Mouse (Mus musculus) hindbrain, embryonic 14.5 days (tissue): ENCODE results near the gene Slc5a2. TPM values are rescaled to one million over a fixed set of nuclear protein-coding genes. Genes with fewer than 3 reads are reported as not detected.

Experiments
- ATAC-seq: fragments of 200-750 bp; cut with Nextera tagmentation; 2 replicates; pipeline ENCODE4 v1.8.0; 2017; ENCODE audit warnings: moderate number of reproducible peaks, mild to moderate bottlenecking, moderate TSS enrichment, moderate library complexity; ENCODE audit not compliant: low FRiP score
- DNase-seq: peaks from one replicate; pipeline ENCODE4 v3.0.0-alpha.2; 2015; ENCODE audit warnings: low spot score
- H3K27ac ChIP-seq: fragments of 300-500 bp; sonication (generic); 2 replicates; pipeline ENCODE4 v1.5.1; 2014; ENCODE audit warnings: mild to moderate bottlenecking, moderate library complexity
- H3K27me3 ChIP-seq: fragments of 300-500 bp; sonication (generic); 2 replicates; pipeline ENCODE4 v1.6.1; 2014; ENCODE audit warnings: mild to moderate bottlenecking, low read length, mixed read lengths; ENCODE audit not compliant: control insufficient read depth, insufficient read depth
- H3K36me3 ChIP-seq: fragments of 300-500 bp; sonication (generic); replicated peaks from 2 replicates; pipeline ENCODE4 v1.6.1; 2014; ENCODE audit not compliant: control insufficient read depth, insufficient read depth
- H3K4me1 ChIP-seq: fragments of 300-500 bp; sonication (generic); replicated peaks from 2 replicates; pipeline ENCODE4 v1.6.1; 2014; ENCODE audit warnings: antibody characterized with exemption, low read length, mixed read lengths; ENCODE audit not compliant: control insufficient read depth, insufficient read depth
- H3K4me2 ChIP-seq: fragments of 300-500 bp; sonication (generic); replicated peaks from 2 replicates; pipeline ENCODE4 v1.6.1; 2014; ENCODE audit warnings: mild to moderate bottlenecking, moderate library complexity
- H3K4me3 ChIP-seq: fragments of 300-500 bp; sonication (generic); replicated peaks from 2 replicates; pipeline ENCODE4 v1.5.1; 2014; ENCODE audit warnings: mild to moderate bottlenecking, low read length
- H3K9ac ChIP-seq: fragments of 300-500 bp; sonication (generic); 2 replicates; pipeline ENCODE4 v1.6.1; 2014
- H3K9me3 ChIP-seq: fragments of 300-500 bp; sonication (generic); 2 replicates; pipeline ENCODE4 v1.6.1; 2016; ENCODE audit warnings: low read length; ENCODE audit not compliant: control insufficient read depth
- WGBS: fragments of 180-500 bp; shearing (Covaris S2); extraction: QIAGEN DNeasy Blood & Tissue Kit; methylation state at CpG from one replicate; pipeline ENCODE4 v1.1.7; 2014; 5-methylcytosine and 5-hydroxymethylcytosine counted together
- polyA plus RNA-seq: library from polyadenylated mRNA; unstranded; fragments of >200 nt; fragmentation: Nextera tagmentation; extraction: Ambion mirVana; gene quantifications from 2 replicates; pipeline ENCODE4 v1.2.1, GENCODE M21; 2014

The Slc5a2 gene
- polyA plus RNA-seq, 1 experiment from 2014 or later = not detected

DNA sequence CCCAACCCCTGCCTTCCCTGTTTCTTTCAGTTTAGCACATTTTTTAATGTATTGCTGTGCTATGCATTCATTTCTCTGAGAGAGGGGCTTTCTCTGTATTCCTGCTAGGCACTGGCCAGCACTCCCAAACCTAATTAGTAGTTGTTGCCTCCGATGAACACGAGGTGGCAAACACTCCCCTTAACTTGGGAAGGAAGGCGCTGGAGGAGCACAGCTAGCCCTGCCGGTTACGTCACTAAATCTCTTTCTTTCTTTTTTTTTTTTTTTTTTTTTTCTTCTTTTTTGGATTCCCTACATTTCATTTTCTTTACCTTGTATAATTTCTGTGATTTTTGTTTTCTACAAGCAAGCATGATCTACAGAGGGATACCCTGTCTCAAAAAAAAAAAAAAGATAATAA is 39.5 kb downstream of the Slc5a2 start:
- H3K9me3 ChIP-seq = no peaks in the 10 kb centered on the region
- ATAC-seq (0 out of 2 replicates have a peak, but pooled peaks have one; percentile 51), DNase-seq (peak; percentile 75)
- no peak overlapping the region for H3K9ac ChIP-seq
- H3K4me3 ChIP-seq = no peak overlapping the region
- no peaks in the 10 kb centered on the region for H3K4me1 ChIP-seq
- H3K27ac ChIP-seq = no peak overlapping the region
- H3K36me3 ChIP-seq = no peaks in the 10 kb centered on the region
- H3K4me2 ChIP-seq = no peak overlapping the region
- WGBS = 13% methylated on average over 5 of the region's 5 CpGs
- H3K27me3 ChIP-seq = no peaks in the 10 kb centered on the region

DNA sequence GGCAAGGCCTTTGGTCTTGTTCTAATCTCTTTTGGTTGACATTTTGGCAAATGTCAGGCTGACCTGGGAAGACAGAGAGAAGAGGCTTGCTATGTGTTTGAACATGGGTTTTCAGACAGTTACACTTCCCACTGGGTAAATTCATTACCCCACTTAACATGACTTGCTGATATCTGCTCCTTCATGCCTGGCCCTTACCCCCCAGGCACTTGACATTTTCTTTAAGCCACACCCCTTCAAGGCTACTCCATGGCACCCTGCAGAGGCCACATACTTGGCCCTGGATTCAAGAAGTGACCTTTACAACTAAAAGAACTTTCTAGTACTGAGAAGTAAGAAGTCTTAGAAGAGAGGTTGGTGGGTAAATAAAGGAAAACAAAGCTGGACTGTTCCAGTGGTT is 42.4 kb downstream of the Slc5a2 start:
- no peak for DNase-seq

DNA sequence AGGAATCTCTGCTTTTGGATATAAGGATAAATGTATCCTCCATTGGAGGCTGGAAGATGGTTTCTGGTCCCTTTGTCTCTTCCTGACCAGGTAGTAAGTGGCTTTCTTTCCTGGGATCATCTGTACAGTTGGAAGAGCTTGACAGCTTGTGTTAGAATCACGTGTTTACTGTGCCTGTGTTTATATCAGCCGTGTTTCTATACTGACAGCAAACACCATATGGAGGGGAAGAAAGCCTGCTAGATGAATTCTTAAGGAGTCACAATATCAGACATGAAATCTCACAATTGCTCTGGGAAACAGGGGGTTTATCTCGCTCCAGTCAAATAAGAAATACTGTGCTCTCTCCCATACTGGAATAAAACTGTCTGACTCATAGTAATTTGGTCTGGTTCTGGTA is 43.8 kb downstream of the Slc5a2 start:
- H3K27ac ChIP-seq = 0 out of 2 replicates have a peak overlapping the region, but pooled peaks have one; percentile 27
- H3K9me3 ChIP-seq = no peaks in the 10 kb centered on the region
- ATAC-seq (no peak), DNase-seq (no peak)
- no peaks in the 10 kb centered on the region for H3K4me1 ChIP-seq
- 79% methylated on average over 3 of the region's 3 CpGs for WGBS
- no peaks in the 10 kb centered on the region for H3K36me3 ChIP-seq
- no peak overlapping the region for H3K4me3 ChIP-seq
- no peak overlapping the region for H3K4me2 ChIP-seq
- no peaks in the 10 kb centered on the region for H3K27me3 ChIP-seq
- H3K9ac ChIP-seq = no peak overlapping the region

More for the DNA sequence above, 42.4 kb downstream of the Slc5a2 start:
- Histone ChIP-seq H3K27ac (no peak overlapping the region), H3K4me1 (no peaks in the 10 kb centered on the region), H3K36me3 (no peaks in the 10 kb centered on the region), H3K9me3 (no peaks in the 10 kb centered on the region), H3K9ac (no peak overlapping the region), H3K4me2 (no peak overlapping the region), H3K4me3 (no peak overlapping the region), H3K27me3 (no peaks in the 10 kb centered on the region)
- ATAC-seq = no peak

DNA sequence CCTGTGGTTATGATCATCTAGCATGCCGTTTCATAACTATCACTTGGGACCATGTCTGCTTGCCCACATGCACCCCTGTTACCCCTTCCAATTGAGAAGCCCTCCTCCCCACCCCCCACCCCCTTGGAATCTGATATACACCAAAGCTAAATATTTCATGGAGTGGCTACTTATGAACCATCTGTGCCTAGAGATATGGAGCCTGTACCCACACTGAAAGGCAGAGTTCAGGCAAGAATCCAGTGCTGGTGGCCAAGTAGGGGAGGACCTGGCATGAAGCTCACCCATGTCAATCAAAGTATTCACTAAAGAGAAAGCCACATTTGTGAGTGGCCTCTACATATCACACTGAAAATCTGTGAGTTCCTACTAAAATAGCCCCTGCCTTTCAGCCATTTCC is 44.3 kb downstream of the Slc5a2 start:
- no peak overlapping the region for H3K9ac ChIP-seq
- WGBS = 71% methylated on average over 1 of the region's 1 CpGs
- H3K4me3 ChIP-seq = no peak overlapping the region
- peak overlapping the region; percentile 22; the same call in 1 of the 2 replicates for H3K27ac ChIP-seq
- H3K27me3 ChIP-seq = no peaks in the 10 kb centered on the region
- H3K9me3 ChIP-seq = no peaks in the 10 kb centered on the region
- ATAC-seq (no peak), DNase-seq (no peak)
- no peaks in the 10 kb centered on the region for H3K36me3 ChIP-seq
- no peak overlapping the region for H3K4me2 ChIP-seq
- no peaks in the 10 kb centered on the region for H3K4me1 ChIP-seq

DNA sequence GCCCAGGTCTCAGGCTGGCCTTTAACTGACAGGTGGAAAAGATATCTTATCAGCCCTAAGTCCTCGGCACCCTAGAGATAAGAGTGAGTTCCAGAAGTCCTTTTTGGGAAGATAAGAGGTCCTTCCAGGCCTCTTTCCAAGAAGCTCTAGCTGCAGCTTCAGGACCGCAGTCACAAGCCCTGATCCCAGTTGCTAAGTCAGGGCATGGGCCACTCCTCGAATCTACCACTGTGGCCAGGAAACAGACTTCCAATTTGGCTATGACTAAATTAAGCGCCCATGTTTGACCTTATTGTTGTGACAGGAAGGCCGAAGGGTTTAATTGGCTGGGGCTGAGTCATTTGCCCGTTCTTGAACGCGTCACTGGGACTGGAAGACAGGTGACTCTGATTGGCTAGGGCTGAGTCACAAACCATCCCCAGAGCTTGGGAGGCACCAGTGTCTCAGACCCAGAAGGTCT is 44.8 kb downstream of the Slc5a2 start:
- Histone ChIP-seq H3K9me3 (no peaks in the 10 kb centered on the region), H3K4me3 (no peak overlapping the region), H3K27me3 (no peaks in the 10 kb centered on the region), H3K4me1 (no peaks in the 10 kb centered on the region), H3K36me3 (no peaks in the 10 kb centered on the region), H3K4me2 (no peak overlapping the region), H3K9ac (no peak overlapping the region), H3K27ac (no peak overlapping the region)
- no peak for DNase-seq
- ATAC-seq = no peak
- WGBS = 77% methylated on average over 8 of the region's 8 CpGs

DNA sequence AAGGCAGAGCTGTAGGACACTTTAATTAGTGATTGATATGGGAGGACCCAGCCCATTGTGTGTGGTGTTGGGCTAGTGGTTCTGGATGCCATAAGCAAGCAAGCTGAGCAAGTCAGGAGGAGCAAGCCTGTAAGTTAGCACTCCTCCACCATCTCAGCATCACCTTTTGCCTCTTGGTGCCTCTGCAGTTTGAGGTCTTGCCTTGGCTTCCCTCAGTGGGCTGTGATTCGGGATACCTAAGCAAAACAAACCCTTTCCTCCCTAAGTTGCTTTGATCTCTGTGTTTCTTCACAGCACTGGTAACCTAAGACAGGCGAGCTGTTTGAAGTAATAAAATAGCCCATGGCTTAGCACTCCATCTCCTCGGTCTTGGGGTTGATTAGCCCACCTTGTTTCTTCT is 45.8 kb downstream of the Slc5a2 start:
- no peaks in the 10 kb centered on the region for H3K27me3 ChIP-seq
- no peaks in the 10 kb centered on the region for H3K36me3 ChIP-seq
- H3K9me3 ChIP-seq = no peaks in the 10 kb centered on the region
- H3K4me1 ChIP-seq = no peaks in the 10 kb centered on the region
- WGBS = 70% methylated on average over 3 of the region's 3 CpGs
- H3K9ac ChIP-seq = no peak overlapping the region
- no peak for ATAC-seq
- no peak overlapping the region for H3K4me3 ChIP-seq
- DNase-seq = no peak
- H3K27ac ChIP-seq = no peak overlapping the region
- no peak overlapping the region for H3K4me2 ChIP-seq

DNA sequence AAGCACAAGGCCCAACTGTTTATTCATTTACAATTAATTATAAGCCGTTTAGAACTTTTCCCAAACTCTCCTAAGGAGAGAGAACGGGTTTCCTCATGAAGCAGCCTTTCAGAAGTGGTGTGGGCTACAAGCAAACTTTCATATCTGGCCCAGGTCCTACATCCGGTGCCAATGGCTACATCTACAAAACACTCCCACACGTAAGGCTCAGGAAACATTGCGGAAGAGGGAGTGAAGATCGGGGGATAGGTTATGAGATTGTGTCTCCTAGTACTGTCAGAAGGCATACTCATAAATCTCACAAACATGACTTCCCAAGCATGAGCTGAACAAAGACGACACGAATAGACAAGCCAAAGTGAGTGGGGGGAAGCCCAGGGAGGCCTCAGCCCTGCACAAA is 46.4 kb downstream of the Slc5a2 start:
- 75% methylated on average over 8 of the region's 8 CpGs for WGBS
- Histone ChIP-seq H3K4me3 (no peak overlapping the region), H3K4me1 (no peaks in the 10 kb centered on the region), H3K27ac (no peak overlapping the region), H3K4me2 (no peak overlapping the region), H3K9me3 (no peaks in the 10 kb centered on the region), H3K9ac (no peak overlapping the region), H3K36me3 (no peaks in the 10 kb centered on the region), H3K27me3 (no peaks in the 10 kb centered on the region)
- no peak for DNase-seq
- no peak for ATAC-seq

DNA sequence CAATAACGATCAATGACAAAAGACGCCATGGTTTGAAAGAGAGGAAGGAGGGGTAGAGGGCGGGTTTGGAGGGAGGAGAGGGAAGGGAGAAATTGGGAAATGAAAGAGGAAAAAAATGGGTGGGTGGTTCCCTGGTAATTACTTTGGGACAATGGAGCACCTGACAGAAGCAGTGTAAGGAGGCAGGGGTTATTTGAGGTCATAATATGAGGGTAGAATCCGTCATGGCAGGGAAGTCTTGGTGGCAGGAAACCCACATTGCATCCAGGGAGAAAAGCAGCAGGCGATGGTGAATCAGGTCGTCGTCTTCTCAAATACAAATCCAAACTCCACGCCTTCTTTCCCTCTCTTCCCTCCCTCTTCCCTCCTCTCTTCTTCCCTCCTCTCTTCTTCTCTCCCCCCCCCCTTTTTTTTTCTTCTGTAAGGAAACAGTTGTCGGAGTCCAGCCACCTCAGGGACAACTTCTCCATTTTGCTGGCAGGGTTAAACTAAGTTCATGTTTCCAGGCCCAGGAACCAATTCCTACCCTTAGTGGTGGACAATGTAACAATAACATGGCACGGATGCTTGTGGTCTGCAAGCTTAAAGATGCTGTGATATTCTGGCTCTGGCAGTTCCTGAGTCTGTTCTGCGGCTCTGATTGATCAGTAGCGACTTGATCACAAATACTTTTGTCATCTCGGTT is 47.1 kb downstream of the Slc5a2 start:
- Histone ChIP-seq H3K4me1 (no peaks in the 10 kb centered on the region), H3K4me3 (no peak overlapping the region), H3K36me3 (no peaks in the 10 kb centered on the region), H3K4me2 (no peak overlapping the region), H3K9ac (no peak overlapping the region), H3K27me3 (no peaks in the 10 kb centered on the region), H3K9me3 (no peaks in the 10 kb centered on the region), H3K27ac (no peak overlapping the region)
- no peak for ATAC-seq
- 76% methylated on average over 13 of the region's 13 CpGs for WGBS
- DNase-seq = no peak

DNA sequence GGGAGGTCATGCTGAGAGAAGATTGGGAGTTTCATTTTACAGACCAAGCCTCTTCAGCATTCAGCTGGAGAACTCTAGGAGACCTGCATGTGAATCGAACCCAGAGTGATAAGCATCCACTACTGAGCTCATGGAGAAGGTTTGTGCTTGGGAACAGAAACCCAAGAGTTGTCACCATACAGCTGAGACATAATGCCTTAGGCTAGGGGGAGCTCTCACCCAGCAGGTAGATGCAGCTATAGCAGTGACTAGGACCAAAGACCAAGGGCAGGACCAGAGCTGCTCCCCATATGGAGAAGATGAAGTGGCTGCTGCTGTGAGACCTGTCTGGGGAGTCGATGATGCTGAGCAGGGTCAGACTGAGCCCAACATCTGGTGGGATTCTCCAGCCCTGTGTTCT is 48.1 kb downstream of the Slc5a2 start:
- Histone ChIP-seq H3K4me2 (no peak overlapping the region), H3K27ac (no peak overlapping the region), H3K9ac (no peak overlapping the region), H3K27me3 (no peaks in the 10 kb centered on the region), H3K36me3 (no peaks in the 10 kb centered on the region), H3K4me1 (no peaks in the 10 kb centered on the region), H3K4me3 (no peak overlapping the region), H3K9me3 (no peaks in the 10 kb centered on the region)
- no peak for ATAC-seq
- WGBS = 98% methylated on average over 2 of the region's 2 CpGs
- no peak for DNase-seq

DNA sequence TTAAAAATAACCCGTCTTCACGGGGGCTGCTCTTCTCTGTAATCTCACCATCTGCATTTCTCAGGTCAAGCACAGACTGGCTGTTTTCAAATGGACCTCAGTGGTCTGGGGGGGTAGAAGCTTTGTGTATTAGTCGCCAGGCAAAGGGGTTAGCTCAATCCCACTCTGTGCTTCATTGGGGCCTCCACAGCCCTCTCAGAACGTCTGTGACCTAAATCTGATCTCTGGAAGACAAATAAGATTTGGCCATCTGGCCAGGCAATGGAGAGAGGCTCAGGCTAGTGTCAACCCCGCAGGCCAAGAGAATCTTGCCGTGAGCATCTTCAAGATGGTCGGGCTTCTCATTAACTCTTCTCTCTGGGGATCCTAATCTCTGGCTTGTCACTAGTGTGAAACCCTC is 49.0 kb downstream of the Slc5a2 start:
- no peak overlapping the region for H3K27ac ChIP-seq
- H3K9me3 ChIP-seq = no peaks in the 10 kb centered on the region
- 88% methylated on average over 7 of the region's 7 CpGs for WGBS
- no peaks in the 10 kb centered on the region for H3K27me3 ChIP-seq
- DNase-seq (no peak), ATAC-seq (no peak)
- no peak overlapping the region for H3K9ac ChIP-seq
- H3K4me2 ChIP-seq = no peak overlapping the region
- H3K4me1 ChIP-seq = no peaks in the 10 kb centered on the region
- no peaks in the 10 kb centered on the region for H3K36me3 ChIP-seq
- no peak overlapping the region for H3K4me3 ChIP-seq
